Mouse (Mus musculus) kidney, adult 2 months (tissue): Measurements from ENCODE around the gene Slc17a2.

Experiments used
- CTCF ChIP-seq: fragments of 200-500 bp; conservative IDR thresholded peaks from 2 replicates; pipeline ENCODE4 v1.5.1; 2011; ENCODE audit warnings: low read depth, mild to moderate bottlenecking, control low read depth, low read length, moderate library complexity, mixed read lengths; ENCODE audit not compliant: insufficient read depth, insufficient read length
- POLR2A ChIP-seq: fragments of 200-500 bp; IDR thresholded peaks from one replicate; pipeline ENCODE4 v1.6.1; 2011; ENCODE audit warnings: low read depth, low read length, control low read depth

- TF ChIP-seq CTCF (no peak), POLR2A (no peak)
These were observed 48.9 kb upstream of the Slc17a2 start for GRCm38 (mm10) chr13:23757921-23758320.
